Mouse (Mus musculus) MEL (cell line): ENCODE results near the gene Cnih1.

ENCODE experiments used
- CTCF ChIP-seq, 3 experiments: IDR thresholded peaks in 2 of 3; conservative IDR thresholded peaks in 1 of 3; 2 replicates each; pipeline ENCODE4 v1.5.1; 2011 to 2012; ENCODE audit warnings: low read length in 3 of 3, low read depth in 2 of 3, mild to moderate bottlenecking in 2 of 3, improper control_type of control experiment in 1 of 3, inconsistent platforms in 1 of 3, mixed read lengths in 1 of 3, moderate library complexity in 1 of 3; ENCODE audit not compliant: control insufficient read depth in 1 of 3, insufficient read depth in 1 of 3, poor library complexity in 1 of 3, severe bottlenecking in 1 of 3
- POLR2A ChIP-seq, 2 experiments: IDR thresholded peaks; 2 replicates each; pipeline ENCODE4 v1.6.1; 2011 to 2012; ENCODE audit warnings: low read length in 2 of 2, mild to moderate bottlenecking in 2 of 2, control low read depth in 1 of 2, improper control_type of control experiment in 1 of 2, low read depth in 1 of 2, moderate library complexity in 1 of 2; ENCODE audit not compliant: control insufficient read depth in 1 of 2, insufficient read depth in 1 of 2, poor library complexity in 1 of 2
- POLR2AphosphoS5 ChIP-seq: IDR thresholded peaks from 2 replicates; pipeline ENCODE4 v1.6.1; 2012; ENCODE audit warnings: low read depth, borderline replicate concordance, mild to moderate bottlenecking, inconsistent platforms, low read length, moderate library complexity, mixed read lengths
- SMC3 ChIP-seq: IDR thresholded peaks from 2 replicates; pipeline ENCODE4 v1.6.1; 2011; ENCODE audit warnings: low read depth, low read length, improper control_type of control experiment
- USF1 ChIP-seq: IDR thresholded peaks from 2 replicates; pipeline ENCODE4 v1.6.1; 2014; ENCODE audit warnings: low read depth, mild to moderate bottlenecking, inconsistent platforms, low read length, improper control_type of control experiment, moderate library complexity

DNA sequence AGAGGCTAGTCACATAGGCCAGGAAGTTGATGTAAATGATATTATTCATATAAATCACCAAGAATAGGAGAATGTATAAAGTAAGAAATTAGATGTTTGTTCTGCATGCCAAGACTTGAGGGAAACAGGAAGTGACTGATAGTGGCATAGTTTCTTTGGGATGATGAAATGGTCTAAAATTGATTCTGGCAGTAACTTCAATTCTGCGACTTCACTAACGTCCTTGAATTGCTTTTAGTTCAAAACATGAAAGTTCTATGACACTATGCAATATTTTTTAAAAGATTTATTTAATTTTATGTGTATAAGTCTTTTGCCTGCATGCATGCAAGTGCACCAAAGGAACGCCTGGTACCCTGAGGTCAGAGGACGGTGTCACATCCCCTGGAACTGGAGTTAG, 15.0 kb upstream of the Cnih1 start:
- TF ChIP-seq POLR2A (IDR thresholded peaks at IDR 0.05; ENCODE audit: control insufficient read depth in 1 of 2, insufficient read depth in 1 of 2, low read depth in 1 of 2, low read length in 2 of 2, poor library complexity in 1 of 2): no peak
- TF ChIP-seq CTCF (IDR thresholded peaks at IDR 0.05 in 2 of 3, conservative IDR thresholded peaks at IDR 0.05 in 1 of 3; ENCODE audit: control insufficient read depth in 1 of 3, insufficient read depth in 1 of 3, low read depth in 2 of 3, low read length in 3 of 3, poor library complexity in 1 of 3, severe bottlenecking in 1 of 3): no peak
- TF ChIP-seq SMC3: no peak
- TF ChIP-seq USF1: no peak
- no peak for TF ChIP-seq POLR2AphosphoS5
